Mouse (Mus musculus) ES-E14 (cell line): ENCODE results near the gene Melk.

Experiments
- CHD2 ChIP-seq: IDR thresholded peaks from 2 replicates; pipeline ENCODE4 v1.6.1; 2014; ENCODE audit warnings: mild to moderate bottlenecking, low read depth, low read length, inconsistent platforms
- HCFC1 ChIP-seq: IDR thresholded peaks from 2 replicates; pipeline ENCODE4 v1.6.1; 2012; ENCODE audit warnings: low read length, inconsistent platforms, borderline replicate concordance; ENCODE audit not compliant: insufficient read depth
- MAFK ChIP-seq: IDR thresholded peaks from 2 replicates; pipeline ENCODE4 v1.6.1; 2014; ENCODE audit warnings: mild to moderate bottlenecking, low read depth, low read length, inconsistent platforms; ENCODE audit not compliant: insufficient read depth
- ZC3H11A ChIP-seq: IDR thresholded peaks from 2 replicates; pipeline ENCODE4 v1.6.1; 2012; ENCODE audit warnings: low read depth, mild to moderate bottlenecking, inconsistent platforms, low read length, borderline replicate concordance
- ZNF384 ChIP-seq: IDR thresholded peaks from 2 replicates; pipeline ENCODE4 v1.6.1; 2012; ENCODE audit warnings: low read depth, low read length, inconsistent platforms

DNA sequence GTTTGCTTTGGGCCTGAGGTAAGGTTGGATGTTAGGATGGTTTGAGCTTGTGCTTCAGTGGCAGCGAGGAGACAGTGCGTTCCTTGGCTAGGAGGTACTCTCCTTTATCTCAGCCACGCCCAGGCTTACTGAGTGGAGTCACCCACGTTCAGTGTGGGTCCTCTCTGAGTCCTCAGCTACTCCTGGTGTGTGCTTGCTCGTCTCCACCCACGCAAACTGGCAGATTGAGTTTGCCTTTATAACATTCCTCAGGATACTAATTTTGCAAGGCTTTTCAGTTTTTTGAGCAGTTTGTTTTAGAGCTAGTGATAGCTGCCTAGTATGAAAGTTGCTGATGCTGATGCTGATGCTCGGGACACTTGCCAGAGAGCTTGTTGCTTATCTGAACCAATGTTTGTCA is 5.9 kb downstream of the Melk start:
- TF ChIP-seq MAFK (no peak), ZNF384 (no peak), CHD2 (no peak), ZC3H11A (no peak), HCFC1 (no peak)
